Mouse (Mus musculus) lung, adult 18-20 months (tissue): ENCODE results near the gene Xiap.

Experiments used
- DNase-seq, 2 experiments: peaks; one replicate each; pipeline ENCODE4 v3.0.0; 2022; ENCODE audit warnings: mixed read lengths in 2 of 2

Xiap gene

DNA sequence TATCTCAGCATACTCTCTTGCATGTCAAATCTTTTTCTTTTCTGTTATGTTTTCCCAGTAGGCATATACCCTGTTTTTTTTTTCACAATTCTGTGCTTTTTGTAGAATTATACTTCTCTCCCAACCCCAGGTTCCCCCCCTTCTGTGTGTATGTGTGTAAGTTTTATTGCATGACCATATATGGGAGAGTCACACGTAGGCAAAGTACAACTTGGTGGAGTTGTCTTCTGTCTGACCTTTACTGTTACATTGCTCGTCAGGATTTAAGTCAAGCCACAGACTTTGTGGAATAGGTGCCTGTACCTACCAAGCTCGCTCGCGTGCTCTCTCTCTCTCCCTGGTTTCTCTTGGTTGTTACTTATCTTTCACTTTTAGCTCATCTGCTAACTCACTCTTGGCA, 28.7 kb downstream of the Xiap start:
- DNase-seq, result no peak

DNA sequence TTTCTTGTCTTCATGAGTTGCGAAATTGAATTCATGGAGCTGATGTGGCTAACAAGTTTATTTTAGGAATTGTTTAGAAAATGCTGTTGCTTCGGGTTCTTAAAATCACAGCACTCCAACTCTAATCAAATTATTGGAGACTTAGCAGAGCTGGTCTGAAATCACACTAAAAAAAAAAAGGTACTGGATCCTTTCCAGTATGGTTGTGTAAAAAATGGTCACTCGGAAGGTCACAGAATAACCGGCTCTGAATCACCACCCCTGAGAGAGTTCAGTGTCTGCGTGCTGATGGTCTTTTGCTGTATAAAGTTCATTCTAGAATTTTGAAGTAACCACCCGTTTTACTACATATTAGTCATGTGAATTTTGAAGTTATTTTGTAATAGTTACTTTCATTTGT, 47.7 kb downstream of the Xiap start:
- no peak for DNase-seq

DNA sequence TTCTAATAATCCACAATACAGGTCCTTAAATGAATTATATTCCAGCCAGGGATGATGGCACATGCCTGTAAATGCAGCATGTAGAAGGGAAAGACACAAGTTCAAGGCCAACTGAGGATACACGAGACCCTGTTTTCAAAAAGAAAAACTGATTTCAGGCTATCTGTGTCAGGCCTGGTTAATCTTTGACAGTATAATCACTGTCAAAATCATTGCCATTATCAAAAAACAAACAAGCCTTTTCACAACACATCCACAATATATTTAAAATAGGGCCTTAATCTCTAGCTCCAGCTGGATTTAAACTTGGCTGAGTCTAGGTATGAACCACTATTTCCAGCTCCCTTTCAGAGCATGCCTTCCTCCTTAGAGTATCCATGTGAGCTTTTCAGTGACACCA, 51.1 kb downstream of the Xiap start:
- no peak for DNase-seq

DNA sequence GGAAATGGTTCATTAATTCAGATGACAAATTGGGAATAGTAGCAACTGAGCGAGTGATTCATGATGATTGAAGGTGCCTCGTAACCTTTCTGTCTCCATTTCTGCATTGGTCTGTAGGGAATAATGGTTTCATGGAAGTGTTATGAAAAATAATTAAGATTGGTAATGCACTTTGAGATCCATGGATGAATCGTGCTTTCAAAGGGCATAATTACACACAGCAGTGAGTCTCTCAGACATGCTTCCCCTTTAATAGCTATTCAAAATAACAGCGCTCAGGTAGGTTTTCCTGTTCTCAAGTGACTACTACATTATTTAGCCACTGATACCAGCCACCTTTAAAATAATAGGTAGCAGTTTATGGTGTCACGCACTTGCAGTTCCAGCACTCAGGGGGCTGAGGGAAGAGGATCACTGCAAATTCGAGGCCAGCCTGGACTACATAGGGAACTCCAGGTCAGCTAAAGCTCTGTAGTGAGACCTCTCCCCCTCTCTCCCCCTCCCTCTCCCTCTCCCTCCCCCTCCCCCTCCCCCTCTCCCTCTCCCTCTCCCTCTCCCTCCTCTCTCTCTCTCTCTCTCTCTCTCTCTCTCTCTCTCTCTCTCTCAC, 60.1 kb downstream of the Xiap start:
- no peak for DNase-seq

DNA sequence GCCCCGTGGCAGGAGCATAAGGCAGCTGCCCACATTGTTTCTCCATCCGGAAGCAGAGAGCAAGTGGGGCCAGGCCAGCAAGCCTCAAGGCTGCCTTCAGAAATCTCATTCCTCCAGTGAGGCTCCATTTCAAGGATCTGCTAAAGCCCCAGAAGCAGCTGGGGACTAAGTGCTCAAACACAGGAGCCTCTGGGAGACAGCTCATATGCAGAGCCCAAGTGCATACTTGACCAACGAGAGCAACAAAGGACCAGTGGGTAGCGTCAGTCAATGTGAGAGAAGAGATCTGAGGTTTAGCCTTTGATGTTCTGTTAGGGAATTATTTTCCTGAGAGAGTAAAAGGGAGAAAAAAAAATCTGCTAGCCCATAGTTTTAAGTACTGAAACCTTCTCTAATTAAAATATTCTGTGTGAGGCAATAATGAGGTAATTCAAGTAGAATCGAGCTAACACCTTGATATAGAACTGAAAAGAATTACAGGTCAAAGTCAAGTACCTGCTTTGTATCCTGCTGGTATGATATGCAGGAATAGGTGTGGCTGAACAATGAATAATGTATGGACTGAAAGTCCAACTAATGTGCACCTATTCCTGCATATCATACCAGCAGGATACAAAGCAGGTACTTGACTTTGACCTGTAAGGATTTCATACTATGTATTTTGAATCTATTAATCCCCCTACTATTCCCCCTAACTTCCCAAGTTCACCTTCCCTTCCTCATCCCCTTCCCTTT, 65.7 kb downstream of the Xiap start:
- no peak for DNase-seq

DNA sequence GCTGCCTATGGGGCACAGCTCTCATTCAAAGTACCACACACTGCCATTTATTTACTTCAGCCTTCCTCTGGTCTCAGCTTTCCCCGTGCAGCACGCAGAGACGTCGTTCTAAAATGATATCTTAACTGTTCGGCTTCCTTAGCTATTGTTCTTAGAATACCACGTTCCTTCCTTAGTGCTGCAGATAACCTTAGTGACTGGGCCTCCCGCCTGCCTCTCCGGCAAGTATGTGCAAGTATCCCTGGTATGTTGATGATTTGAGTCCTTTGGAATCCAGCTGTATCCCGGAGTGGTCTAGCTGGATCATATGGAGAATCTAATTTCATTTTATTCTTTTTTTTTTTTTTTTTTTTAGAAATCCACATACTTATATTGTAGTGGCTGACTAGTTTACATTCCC, 80.4 kb downstream of the Xiap start:
- peak; percentile 14 to 22 for DNase-seq

DNA sequence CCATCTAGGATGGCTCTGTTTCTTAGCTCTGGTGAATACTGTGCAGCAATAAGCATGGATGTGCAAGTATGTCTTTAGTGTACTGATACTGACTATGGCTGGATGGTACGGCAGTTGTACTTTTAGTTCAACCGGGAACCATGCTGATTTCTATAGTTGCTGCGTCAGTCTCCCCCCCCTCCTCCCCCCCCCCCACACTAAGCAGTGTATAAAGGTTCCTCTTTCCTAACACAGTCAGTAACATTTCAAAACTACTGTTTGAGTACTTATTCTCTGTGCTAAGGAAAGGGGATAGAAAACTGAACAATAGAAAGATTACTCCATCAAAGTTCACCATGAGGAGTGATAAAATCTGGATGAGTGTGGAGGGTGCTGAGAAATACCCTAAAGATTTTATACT, 83.1 kb downstream of the Xiap start:
- DNase-seq, result no peak

DNA sequence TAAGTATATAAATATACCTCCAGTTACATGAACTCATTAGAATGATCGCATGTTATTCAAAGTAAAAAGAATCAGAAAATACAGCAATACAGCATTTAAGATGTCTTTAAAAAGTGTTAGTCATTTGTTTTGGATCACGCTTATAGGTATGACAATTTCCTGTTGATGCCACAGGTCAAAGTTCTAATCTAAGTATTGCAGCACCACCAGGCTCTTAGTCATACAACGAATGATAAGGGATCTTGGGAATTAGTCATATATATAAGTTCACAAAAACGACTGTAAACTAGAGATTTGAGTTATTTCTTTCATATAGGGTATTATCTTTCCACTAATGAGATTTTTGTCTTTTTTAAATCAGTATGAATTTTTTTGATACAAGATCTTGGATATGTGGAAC, 84.5 kb downstream of the Xiap start:
- DNase-seq, result no peak

DNA sequence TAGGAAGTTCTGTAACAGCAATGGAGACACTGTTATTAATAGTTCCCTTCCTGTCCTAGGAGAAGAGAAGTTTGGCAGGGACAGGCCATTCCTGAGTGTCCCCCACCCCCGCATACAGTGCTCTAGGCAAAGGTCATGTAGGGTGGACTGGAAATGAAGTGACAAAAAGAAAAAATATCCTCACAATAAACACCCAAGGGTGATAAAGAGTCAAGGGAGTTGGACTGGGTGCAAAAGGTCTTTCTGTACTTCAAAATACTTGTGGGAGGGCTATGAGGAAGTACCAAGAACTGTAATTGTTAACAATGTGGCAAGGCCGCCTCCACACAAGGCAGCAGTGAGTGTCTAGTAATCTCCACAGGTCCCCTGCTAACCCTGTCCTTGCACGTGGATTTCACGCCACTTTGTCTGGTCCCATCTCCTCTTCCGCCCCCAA, 88.6 kb downstream of the Xiap start:
- peak; percentile 32 to 52 for DNase-seq

DNA sequence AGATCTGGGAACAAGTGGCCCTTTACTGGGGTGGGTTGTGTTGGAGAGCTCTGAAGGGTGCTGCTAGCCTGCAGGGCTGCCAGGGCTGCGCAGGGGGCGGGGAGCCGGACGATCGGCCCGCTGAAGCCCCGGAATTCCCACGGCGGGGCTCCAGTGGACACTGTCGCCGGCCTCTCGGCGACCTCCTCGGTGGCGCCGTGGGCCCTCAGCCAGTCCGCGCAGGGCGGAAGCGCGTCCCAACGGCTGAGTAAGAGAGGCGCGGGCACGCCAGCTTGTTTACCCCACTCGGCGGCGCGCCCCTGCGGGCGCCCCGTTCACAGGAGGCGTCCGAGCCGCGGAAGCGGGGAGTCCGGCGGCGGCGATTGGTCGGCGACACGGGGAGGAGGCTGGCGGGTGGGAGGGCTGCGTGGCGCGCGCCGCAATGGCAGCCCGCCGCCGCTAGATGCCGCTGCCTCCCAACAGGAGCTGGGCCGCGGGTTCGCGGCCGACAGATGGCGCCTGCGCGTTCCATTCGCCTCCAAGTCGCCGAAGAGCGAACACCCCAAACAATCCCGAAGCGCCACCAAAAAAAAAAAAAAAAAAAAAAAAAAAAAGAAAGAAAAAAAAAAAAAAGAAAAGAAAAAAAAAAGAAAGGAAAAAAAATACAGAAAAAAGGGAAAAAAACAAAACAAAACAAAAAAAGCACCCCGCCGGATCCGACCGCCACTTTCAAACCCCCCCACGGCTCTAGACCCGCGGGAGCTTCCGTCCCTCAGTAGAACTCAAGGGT, 89.5 kb downstream of the Xiap start, which contains the start of gene Stag2:
Gene Stag2 (plus strand): TSS at position 530 of the 769 bp plus-strand sequence.
- peak; percentile 87 to 90 for DNase-seq

DNA sequence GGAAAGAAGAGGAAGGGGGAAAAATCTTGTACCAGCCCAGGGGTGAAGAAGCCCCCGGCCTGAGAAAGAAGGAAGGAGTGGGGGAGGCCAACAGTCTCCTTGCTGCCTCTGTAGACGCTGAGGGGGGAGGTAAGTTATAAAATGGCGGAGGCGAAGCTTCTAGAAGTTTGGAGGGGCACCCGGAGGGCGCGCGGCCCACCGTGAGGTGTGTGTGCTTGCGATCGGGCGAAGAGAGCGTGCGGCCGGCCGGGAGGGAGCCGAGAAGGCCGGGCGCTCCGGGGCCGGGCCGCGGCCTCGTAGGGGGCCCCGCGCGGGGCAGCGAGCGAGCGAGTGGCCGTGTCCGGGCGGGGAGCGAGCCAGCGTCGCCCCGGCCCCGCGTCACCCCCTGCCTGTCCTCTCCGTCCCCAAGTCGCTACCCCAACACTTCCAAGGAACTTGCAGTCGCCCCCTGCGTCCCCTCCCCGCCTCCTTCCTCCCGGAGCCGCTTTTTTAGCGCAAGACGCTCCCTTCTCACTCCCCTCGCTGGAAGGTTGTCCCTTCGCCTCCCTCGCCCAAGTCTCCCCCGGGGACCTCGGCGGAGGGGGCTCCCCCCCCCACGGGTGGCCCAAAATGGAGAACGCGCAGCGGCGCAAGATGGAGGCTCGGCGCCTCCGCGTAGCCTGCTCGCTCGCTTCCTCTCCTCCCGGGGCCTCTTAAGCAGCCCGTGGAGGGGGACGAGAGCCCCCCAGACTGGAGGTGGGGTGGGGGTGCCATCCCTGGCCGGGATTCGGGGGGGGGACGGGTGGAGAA, 90.3 kb downstream of the Xiap start:
- peak; percentile 34 to 39 for DNase-seq

DNA sequence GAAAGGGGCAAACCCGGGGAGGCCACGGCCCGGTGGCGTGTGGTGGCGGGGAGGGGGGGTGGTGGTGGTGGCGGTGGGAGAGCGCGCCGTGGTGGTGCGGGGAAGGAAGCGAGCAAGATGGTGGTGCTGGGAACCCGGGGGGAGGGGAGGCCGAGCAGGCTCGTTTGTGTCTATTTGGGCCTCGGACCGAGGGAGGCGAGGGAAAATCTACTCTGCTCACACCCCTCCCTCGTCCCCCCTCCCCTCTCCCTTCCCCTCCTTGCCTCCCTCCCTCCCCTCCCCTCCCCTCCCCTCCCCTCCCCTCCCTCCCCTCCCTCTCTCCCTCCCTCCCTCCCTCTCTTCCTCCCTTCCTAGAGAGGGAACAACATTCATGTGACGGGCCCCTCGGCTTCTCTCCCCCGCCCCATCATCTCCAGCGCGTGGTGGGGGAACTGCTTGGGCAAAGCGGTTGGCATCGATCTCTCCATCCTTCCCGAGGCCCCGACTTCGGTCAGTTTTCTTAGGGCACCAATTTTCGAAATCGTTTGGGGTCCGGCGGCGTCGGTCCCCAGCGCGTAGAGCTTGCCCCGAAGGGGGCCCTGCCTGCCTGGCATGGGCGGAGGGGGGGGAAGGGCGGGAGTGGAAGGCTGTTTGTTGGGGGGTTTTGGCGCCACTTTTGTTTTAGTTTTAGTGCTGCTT, 91.0 kb downstream of the Xiap start:
- DNase-seq, result peak; percentile 72 to 78

DNA sequence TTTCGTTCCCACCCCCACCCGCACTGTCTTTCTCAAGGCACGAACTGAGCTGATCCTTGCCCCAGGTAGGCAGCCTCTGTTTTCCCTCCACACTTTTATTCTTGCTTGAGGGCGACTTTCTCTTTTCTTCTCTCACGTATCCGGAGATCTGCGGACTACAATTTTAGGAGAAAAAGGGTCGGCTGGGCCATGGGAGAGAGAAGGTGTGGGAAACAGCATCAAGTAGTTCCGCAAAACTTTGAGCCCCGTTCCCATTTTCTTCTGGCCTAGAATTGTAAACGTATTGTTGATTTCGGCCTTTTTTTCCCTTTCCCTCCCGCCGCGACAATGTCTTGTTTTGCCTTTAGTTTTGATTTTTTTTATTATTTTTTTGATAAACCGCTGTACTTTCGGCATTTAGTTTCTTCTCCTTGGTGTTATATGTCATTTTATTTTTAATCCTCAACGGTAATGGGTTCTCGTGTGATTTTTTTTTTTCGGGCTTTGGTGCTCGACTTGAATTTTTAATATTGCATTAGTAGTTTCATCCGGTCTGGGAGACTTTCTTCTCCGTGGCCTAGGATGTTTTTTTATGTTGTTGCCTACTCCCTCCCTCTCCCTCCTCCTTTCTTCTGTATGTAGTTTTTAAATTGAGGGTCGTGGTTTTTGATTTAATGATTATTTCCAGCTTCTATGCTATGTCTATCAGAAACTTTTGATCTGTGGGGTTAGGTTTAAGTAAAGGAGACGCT, 91.7 kb downstream of the Xiap start:
- DNase-seq, result no peak

DNA sequence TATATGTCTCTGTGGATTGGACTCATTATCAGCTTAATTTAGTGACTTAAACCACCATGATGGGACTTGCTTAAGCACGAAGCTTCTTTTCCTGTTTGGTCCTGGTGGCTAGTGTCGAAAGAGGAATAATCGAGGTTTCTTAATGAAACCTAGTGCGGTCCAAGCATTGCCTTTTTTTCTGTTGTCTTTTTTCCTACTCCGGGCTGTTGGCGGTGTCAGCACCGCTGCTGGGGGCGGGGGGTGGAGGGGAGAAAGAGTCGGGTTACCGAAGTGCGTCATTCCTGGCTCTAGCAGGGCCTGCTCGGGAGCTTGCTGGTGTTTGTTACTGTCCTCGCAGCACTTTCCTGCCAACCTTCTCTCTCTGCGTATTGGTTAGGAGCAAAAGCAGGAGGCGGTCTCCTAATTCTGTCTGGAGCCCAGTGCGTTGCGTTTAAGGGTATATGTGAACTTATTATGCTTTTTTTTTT, 92.5 kb downstream of the Xiap start:
- DNase-seq, result peak; percentile 88 to 91

DNA sequence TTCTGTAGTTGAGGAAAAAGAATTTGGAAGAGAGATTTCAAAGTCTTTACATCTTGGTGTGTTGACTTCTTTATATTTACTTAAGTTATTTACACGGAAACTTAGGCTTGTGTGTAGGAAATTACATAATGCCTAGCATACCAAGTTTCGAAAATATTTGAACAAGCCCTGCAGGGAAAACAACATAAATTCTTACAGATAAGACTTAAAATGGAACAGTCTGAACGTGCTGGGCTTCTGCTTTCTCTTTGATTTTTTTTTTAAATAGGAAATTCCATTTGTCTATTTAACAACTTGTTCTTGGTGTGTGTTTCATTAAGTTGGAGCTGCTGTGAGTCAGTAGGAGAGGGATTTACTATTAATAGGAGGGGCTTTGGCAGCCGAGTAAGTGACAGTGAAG, 93.6 kb downstream of the Xiap start:
- peak; percentile 5 to 26 for DNase-seq
